Mouse (Mus musculus) c-Kit-negative CD71-positive TER-119-positive erythroid progenitor cells, embryonic 14.5 days (primary cell): Measurements from ENCODE around the gene Ptpn23.
"Not testable (repeated sequence)": the region's sequence is repeated elsewhere in the genome, so short reads cannot be mapped to it uniquely, and the experiment has no call there.

Experiments used
- DNase-seq: peaks from one replicate; pipeline ENCODE4 v3.0.0-alpha.2; 2013; ENCODE audit warnings: low read depth, low spot score

The Ptpn23 gene

GRCm38 (mm10) chr9:110384369-110384929 is 23.6 kb downstream of the Ptpn23 start:
- DNase-seq: no peak

- DNase-seq: no peak
Measured at GRCm38 (mm10) chr9:110381292-110381691, 26.7 kb downstream of the Ptpn23 start.

- DNase-seq: no peak
Measured at GRCm38 (mm10) chr9:110380662-110381061, 27.4 kb downstream of the Ptpn23 start.

GRCm38 (mm10) chr9:110379361-110379760 is 28.7 kb downstream of the Ptpn23 start:
- no peak for DNase-seq

GRCm38 (mm10) chr9:110377655-110378054 is 30.4 kb downstream of the Ptpn23 start:
- DNase-seq: not testable (repeated sequence)

GRCm38 (mm10) chr9:110375668-110376067 is 32.3 kb downstream of the Ptpn23 start:
- no peak for DNase-seq

GRCm38 (mm10) chr9:110373871-110374270 is 34.1 kb downstream of the Ptpn23 start:
- no peak for DNase-seq

- DNase-seq: no peak
Measured at GRCm38 (mm10) chr9:110369860-110370259, 38.2 kb downstream of the Ptpn23 start.

- DNase-seq: no peak
Measured at GRCm38 (mm10) chr9:110366746-110367145, 41.3 kb downstream of the Ptpn23 start.

GRCm38 (mm10) chr9:110362337-110362736 is 45.7 kb downstream of the Ptpn23 start:
- DNase-seq: no peak

- no peak for DNase-seq
Measured at GRCm38 (mm10) chr9:110361299-110361698, 46.7 kb downstream of the Ptpn23 start.

GRCm38 (mm10) chr9:110358341-110358740 is 49.7 kb downstream of the Ptpn23 start:
- no peak for DNase-seq

- DNase-seq: no peak
Measured at GRCm38 (mm10) chr9:110351932-110352632, 55.9 kb downstream of the Ptpn23 start.

- DNase-seq: no peak
Measured at GRCm38 (mm10) chr9:110351350-110351749, 56.7 kb downstream of the Ptpn23 start.

- no peak for DNase-seq
Measured at GRCm38 (mm10) chr9:110350612-110351011, 57.4 kb downstream of the Ptpn23 start.

GRCm38 (mm10) chr9:110350188-110350587 is 57.8 kb downstream of the Ptpn23 start:
- no peak for DNase-seq

- DNase-seq: no peak
Measured at GRCm38 (mm10) chr9:110348899-110349298, 59.1 kb downstream of the Ptpn23 start.

GRCm38 (mm10) chr9:110345057-110345739 is 62.8 kb downstream of the Ptpn23 start:
- no peak for DNase-seq

- no peak for DNase-seq
Measured at GRCm38 (mm10) chr9:110343805-110344204, 64.2 kb downstream of the Ptpn23 start.

GRCm38 (mm10) chr9:110342008-110342407 is 66.0 kb downstream of the Ptpn23 start:
- no peak for DNase-seq

- DNase-seq: no peak
Measured at GRCm38 (mm10) chr9:110340037-110340750, 67.8 kb downstream of the Ptpn23 start.
